Mouse (Mus musculus) G1E (cell line): ENCODE results near the gene Nlgn1. TPM values are rescaled to one million over a fixed set of nuclear protein-coding genes. Genes with fewer than 3 reads are reported as not detected.

Source experiments
- ATAC-seq: 2 replicates; pipeline ENCODE4 v1.8.0; 2016; ENCODE audit warnings: mild to moderate bottlenecking; ENCODE audit not compliant: insufficient number of reproducible peaks, poor library complexity, low FRiP score, severe bottlenecking; ENCODE audit errors: extremely low read depth
- DNase-seq: peaks from one replicate; pipeline ENCODE4 v3.0.0; 2012; ENCODE audit warnings: low spot score
- H3K27me3 ChIP-seq: 2 replicates; pipeline ENCODE4 v1.6.1; 2012; ENCODE audit warnings: mild to moderate bottlenecking, low read length, inconsistent platforms; ENCODE audit not compliant: insufficient read depth
- H3K36me3 ChIP-seq: replicated peaks from 2 replicates; pipeline ENCODE3; 2012; ENCODE audit warnings: mild to moderate bottlenecking, inconsistent platforms
- H3K4me1 ChIP-seq: 2 replicates; pipeline ENCODE4 v1.6.1; 2012; ENCODE audit warnings: low read depth, low read length, inconsistent platforms, mixed read lengths; ENCODE audit not compliant: insufficient read depth
- H3K4me3 ChIP-seq: 2 replicates; pipeline ENCODE4 v1.5.1; 2012; ENCODE audit warnings: low read depth, mild to moderate bottlenecking, inconsistent platforms, low read length, moderate library complexity, mixed read lengths
- H3K9me3 ChIP-seq: replicated peaks from 2 replicates; pipeline ENCODE4 v1.6.1; 2012; ENCODE audit warnings: inconsistent platforms
- CTCF ChIP-seq: IDR thresholded peaks from 2 replicates; pipeline ENCODE4 v1.5.1; 2012; ENCODE audit warnings: low read depth, low read length, inconsistent platforms, mixed read lengths
- GATA1 ChIP-seq: IDR thresholded peaks from 2 replicates; pipeline ENCODE4 v1.6.1; 2012; ENCODE audit warnings: borderline replicate concordance, low read length, inconsistent platforms, mixed read lengths
- GATA2 ChIP-seq: IDR thresholded peaks from 2 replicates; pipeline ENCODE4 v1.6.1; 2012; ENCODE audit warnings: low read depth, low read length, inconsistent platforms, borderline replicate concordance
- POLR2AphosphoS5 ChIP-seq: IDR thresholded peaks from 2 replicates; pipeline ENCODE4 v1.6.1; 2012; ENCODE audit warnings: low read depth, low read length, inconsistent platforms; ENCODE audit not compliant: insufficient replicate concordance
- TAL1 ChIP-seq: conservative IDR thresholded peaks from 2 replicates; pipeline ENCODE4 v1.6.1; 2012; ENCODE audit warnings: low read depth, low read length, inconsistent platforms, mixed read lengths
- polyA plus RNA-seq: library from polyadenylated mRNA; stranded (reverse); fragments of >175 nt; gene quantifications from 2 replicates; pipeline ENCODE4 v1.2.3, GENCODE M21; 2012
- total RNA-seq, 2 experiments: library from RNA; stranded (forward) in 1 of 2; stranded (reverse) in 1 of 2; fragments of 200-1000 nt in 1 of 2; fragments of >200 nt in 1 of 2; fragmentation: Nextera tagmentation in 1 of 2; gene quantifications; 2 replicates each; pipeline ENCODE4 v1.2.3; 2014 to 2017

The Nlgn1 gene
- total and polyA plus RNA-seq, 3 experiments = 0.11 TPM; not detected in 2

- DNase-seq (no peak), ATAC-seq (no peak)
- Histone ChIP-seq H3K9me3 (no peaks in the 10 kb centered on the region), H3K4me1 (no peaks in the 10 kb centered on the region), H3K27me3 (no peaks in the 10 kb centered on the region; the same call in 1 of the 2 replicates), H3K4me3 (no peak overlapping the region), H3K36me3 (no peaks in the 10 kb centered on the region)
- TF ChIP-seq POLR2AphosphoS5 (no peak), CTCF (no peak)
These were observed 415.7 kb downstream of the Nlgn1 start for GRCm38 (mm10) chr3:25916535-25916934.

- Histone ChIP-seq H3K36me3 (no peaks in the 10 kb centered on the region), H3K9me3 (no peaks in the 10 kb centered on the region), H3K4me3 (no peak overlapping the region), H3K4me1 (no peaks in the 10 kb centered on the region), H3K27me3 (no peaks in the 10 kb centered on the region; the same call in 1 of the 2 replicates)
- DNase-seq (no peak), ATAC-seq (no peak)
- TF ChIP-seq TAL1 (no peak), POLR2AphosphoS5 (no peak), GATA2 (no peak)
These were observed 417.7 kb downstream of the Nlgn1 start for GRCm38 (mm10) chr3:25914365-25915065.

- Histone ChIP-seq H3K4me3 (no peak overlapping the region), H3K27me3 (no peaks in the 10 kb centered on the region), H3K36me3 (no peaks in the 10 kb centered on the region), H3K4me1 (no peaks in the 10 kb centered on the region), H3K9me3 (peaks cover 2% of the 10 kb centered on the region; the same call in 1 of the 2 replicates)
- TF ChIP-seq CTCF (no peak), GATA1 (no peak), TAL1 (no peak), POLR2AphosphoS5 (no peak), GATA2 (no peak)
- DNase-seq (no peak), ATAC-seq (no peak)
These were observed 429.0 kb downstream of the Nlgn1 start for GRCm38 (mm10) chr3:25903140-25903809.

GRCm38 (mm10) chr3:25897456-25897855 is 434.8 kb downstream of the Nlgn1 start:
- H3K4me1 ChIP-seq = no peaks in the 10 kb centered on the region
- ATAC-seq (no peak), DNase-seq (no peak)
- H3K9me3 ChIP-seq = peaks cover 2% of the 10 kb centered on the region; the same call in 1 of the 2 replicates
- TF ChIP-seq GATA1 (no peak), CTCF (no peak), POLR2AphosphoS5 (no peak), TAL1 (no peak), GATA2 (no peak)
- no peaks in the 10 kb centered on the region for H3K36me3 ChIP-seq
- no peaks in the 10 kb centered on the region for H3K27me3 ChIP-seq
- H3K4me3 ChIP-seq = no peak overlapping the region

GRCm38 (mm10) chr3:25884797-25885196 is 447.5 kb downstream of the Nlgn1 start:
- Histone ChIP-seq H3K4me1 (no peaks in the 10 kb centered on the region), H3K36me3 (no peaks in the 10 kb centered on the region), H3K4me3 (no peak overlapping the region), H3K9me3 (no peaks in the 10 kb centered on the region), H3K27me3 (no peaks in the 10 kb centered on the region)
- ATAC-seq (no peak), DNase-seq (no peak)
- TF ChIP-seq CTCF (no peak), GATA2 (no peak), GATA1 (no peak), POLR2AphosphoS5 (no peak), TAL1 (no peak)

GRCm38 (mm10) chr3:25869161-25869560 is 463.1 kb downstream of the Nlgn1 start:
- no peak for DNase-seq
- H3K4me1 ChIP-seq = no peaks in the 10 kb centered on the region
- no peaks in the 10 kb centered on the region for H3K9me3 ChIP-seq
- no peak overlapping the region for H3K4me3 ChIP-seq
- H3K36me3 ChIP-seq = no peaks in the 10 kb centered on the region
- no peaks in the 10 kb centered on the region for H3K27me3 ChIP-seq
- ATAC-seq = no peak
- no peak for TF ChIP-seq CTCF
- TF ChIP-seq TAL1 = no peak
- no peak for TF ChIP-seq POLR2AphosphoS5
- no peak for TF ChIP-seq GATA2
- TF ChIP-seq GATA1 = no peak

GRCm38 (mm10) chr3:25858384-25858783 is 473.9 kb downstream of the Nlgn1 start:
- Histone ChIP-seq H3K27me3 (no peaks in the 10 kb centered on the region), H3K4me3 (no peak overlapping the region), H3K4me1 (no peaks in the 10 kb centered on the region), H3K9me3 (no peaks in the 10 kb centered on the region), H3K36me3 (no peaks in the 10 kb centered on the region)
- DNase-seq (no peak), ATAC-seq (no peak)
- TF ChIP-seq GATA1 (no peak), GATA2 (no peak), CTCF (no peak), TAL1 (no peak), POLR2AphosphoS5 (no peak)
